Mouse (Mus musculus) neural tube, embryonic 10.5 days (tissue): Measurements from ENCODE around the gene Naa15.
A peak's percentile ranks its signal among the peaks of the same experiment; 100 is the strongest.
"Not testable (repeated sequence)": the region's sequence is repeated elsewhere in the genome, so short reads cannot be mapped to it uniquely, and the experiment has no call there.

ENCODE experiments used
- DNase-seq: peaks from one replicate; pipeline ENCODE4 v3.0.0-alpha.2; 2017; ENCODE audit warnings: low spot score; ENCODE audit errors: extremely low spot score

Naa15 gene

GRCm38 (mm10) chr3:51393651-51394050 lies 21.3 kb upstream of the Naa15 start:
- no peak for DNase-seq

- no peak for DNase-seq
Observed at GRCm38 (mm10) chr3:51394881-51395280, 20.1 kb upstream of the Naa15 start.

GRCm38 (mm10) chr3:51395461-51396145 lies 19.3 kb upstream of the Naa15 start:
- no peak for DNase-seq

- DNase-seq, result peak; percentile 88
Observed at GRCm38 (mm10) chr3:51396219-51397068, 18.5 kb upstream of the Naa15 start, which contains the start of gene Mgarp. TSS of gene Mgarp (minus strand) at chr3:51396738.

- DNase-seq, result no peak
Observed at GRCm38 (mm10) chr3:51397700-51398299, 17.1 kb upstream of the Naa15 start.

- DNase-seq, result no peak
Observed at GRCm38 (mm10) chr3:51398667-51399066, 16.3 kb upstream of the Naa15 start.

- DNase-seq, result no peak
Observed at GRCm38 (mm10) chr3:51399531-51399930, 15.4 kb upstream of the Naa15 start.

- DNase-seq, result no peak
Observed at GRCm38 (mm10) chr3:51400682-51401081, 14.3 kb upstream of the Naa15 start.

GRCm38 (mm10) chr3:51402054-51402453 lies 12.9 kb upstream of the Naa15 start:
- not testable (repeated sequence) for DNase-seq

GRCm38 (mm10) chr3:51402628-51403027 lies 12.3 kb upstream of the Naa15 start:
- DNase-seq, result no peak

GRCm38 (mm10) chr3:51407870-51408560 lies 6.9 kb upstream of the Naa15 start:
- DNase-seq, result no peak

GRCm38 (mm10) chr3:51408561-51409183 lies 6.3 kb upstream of the Naa15 start, which contains the start of gene Ndufc1:
TSS of gene Ndufc1 (minus strand) at chr3:51408988.
- peak; percentile 100 for DNase-seq

GRCm38 (mm10) chr3:51412457-51412856 lies 2.5 kb upstream of the Naa15 start:
- DNase-seq, result no peak

GRCm38 (mm10) chr3:51413276-51413675 lies 1.7 kb upstream of the Naa15 start:
- DNase-seq, result no peak

GRCm38 (mm10) chr3:51416073-51416363 lies 1.1 kb downstream of the Naa15 start:
- DNase-seq, result no peak

- DNase-seq, result peak; percentile 68
Observed at GRCm38 (mm10) chr3:51416364-51417134, 1.6 kb downstream of the Naa15 start.

- no peak for DNase-seq
Observed at GRCm38 (mm10) chr3:51417135-51417458, 2.1 kb downstream of the Naa15 start.

- no peak for DNase-seq
Observed at GRCm38 (mm10) chr3:51417485-51417884, 2.5 kb downstream of the Naa15 start.

GRCm38 (mm10) chr3:51417966-51418365 lies 3.0 kb downstream of the Naa15 start:
- no peak for DNase-seq

- no peak for DNase-seq
Observed at GRCm38 (mm10) chr3:51421921-51422320, 7.0 kb downstream of the Naa15 start.

- DNase-seq, result no peak
Observed at GRCm38 (mm10) chr3:51425394-51425793, 10.4 kb downstream of the Naa15 start.
